Mouse (Mus musculus) MEL (cell line): Measurements from ENCODE around the gene Omd. TPM values are rescaled to one million over a fixed set of nuclear protein-coding genes. Genes with fewer than 3 reads are reported as not detected.
A peak's percentile ranks its signal among the peaks of the same experiment; 100 is the strongest.

ENCODE experiments used
- DNase-seq: peaks from one replicate; pipeline ENCODE4 v3.0.0; 2011; ENCODE audit warnings: low read depth, low spot score
- H3K27ac ChIP-seq: 2 replicates; pipeline ENCODE4 v1.5.1; 2012; ENCODE audit warnings: low read depth, mild to moderate bottlenecking, control low read depth, low read length, moderate library complexity; ENCODE audit not compliant: control insufficient read depth
- H3K27me3 ChIP-seq, 2 experiments: fragments of 150-350 bp in 1 of 2; sonication (generic) in 1 of 2; 2 replicates each; pipeline ENCODE4 v1.6.1; 2012; ENCODE audit warnings: low read length in 2 of 2, mild to moderate bottlenecking in 2 of 2, improper control_type of control experiment in 1 of 2, moderate library complexity in 1 of 2; ENCODE audit not compliant: insufficient read depth in 2 of 2, control insufficient read depth in 1 of 2
- H3K36me3 ChIP-seq, 2 experiments: 2 replicates each; pipeline ENCODE4 v1.6.1; 2012 to 2014; ENCODE audit warnings: low read length in 2 of 2, improper control_type of control experiment in 1 of 2, inconsistent platforms in 1 of 2, mild to moderate bottlenecking in 1 of 2; ENCODE audit not compliant: insufficient read depth in 2 of 2, control insufficient read depth in 1 of 2
- H3K4me1 ChIP-seq, 2 experiments: fragments of 150-350 bp in 1 of 2; sonication (generic) in 1 of 2; 2 replicates each; pipeline ENCODE4 v1.6.1; 2012; ENCODE audit warnings: low read length in 2 of 2, improper control_type of control experiment in 1 of 2, mild to moderate bottlenecking in 1 of 2; ENCODE audit not compliant: insufficient read depth in 2 of 2, control insufficient read depth in 1 of 2
- H3K4me3 ChIP-seq, 2 experiments: fragments of 150-350 bp in 1 of 2; sonication (generic) in 1 of 2; 2 replicates each; pipeline ENCODE4 v1.5.1; 2012; ENCODE audit warnings: low read depth in 2 of 2, low read length in 2 of 2, mild to moderate bottlenecking in 2 of 2, moderate library complexity in 2 of 2, control low read depth in 1 of 2, improper control_type of control experiment in 1 of 2; ENCODE audit not compliant: control insufficient read depth in 1 of 2, insufficient read depth in 1 of 2
- H3K79me2 ChIP-seq: 2 replicates; pipeline ENCODE4 v1.6.1; 2012; ENCODE audit warnings: mild to moderate bottlenecking, low read length, moderate library complexity; ENCODE audit not compliant: control insufficient read depth, poor library complexity, insufficient read depth
- H3K9ac ChIP-seq: 2 replicates; pipeline ENCODE4 v1.6.1; 2012; ENCODE audit warnings: low read depth, mild to moderate bottlenecking, control low read depth, low read length, moderate library complexity; ENCODE audit not compliant: control insufficient read depth, poor library complexity, severe bottlenecking
- H3K9me3 ChIP-seq: fragments of 150-350 bp; sonication (generic); replicated peaks from 2 replicates; pipeline ENCODE4 v1.6.1; 2012; ENCODE audit warnings: mild to moderate bottlenecking, low read length, improper control_type of control experiment, moderate library complexity; ENCODE audit not compliant: insufficient read depth
- BHLHE40 ChIP-seq: IDR thresholded peaks from 2 replicates; pipeline ENCODE4 v1.6.1; 2012; ENCODE audit warnings: low read depth, mild to moderate bottlenecking, inconsistent platforms, low read length, improper control_type of control experiment, borderline replicate concordance
- CTCF ChIP-seq, 3 experiments: IDR thresholded peaks in 2 of 3; conservative IDR thresholded peaks in 1 of 3; 2 replicates each; pipeline ENCODE4 v1.5.1; 2011 to 2012; ENCODE audit warnings: low read length in 3 of 3, low read depth in 2 of 3, mild to moderate bottlenecking in 2 of 3, improper control_type of control experiment in 1 of 3, inconsistent platforms in 1 of 3, mixed read lengths in 1 of 3, moderate library complexity in 1 of 3; ENCODE audit not compliant: control insufficient read depth in 1 of 3, insufficient read depth in 1 of 3, poor library complexity in 1 of 3, severe bottlenecking in 1 of 3
- E2F4 ChIP-seq: IDR thresholded peaks from 2 replicates; pipeline ENCODE4 v1.6.1; 2011; ENCODE audit warnings: low read depth, low read length, improper control_type of control experiment, borderline replicate concordance
- ELF1 ChIP-seq: IDR thresholded peaks from 2 replicates; pipeline ENCODE4 v1.6.1; 2014; ENCODE audit warnings: low read depth, mild to moderate bottlenecking, inconsistent platforms, low read length, improper control_type of control experiment, moderate library complexity
- EP300 ChIP-seq, 2 experiments: IDR thresholded peaks; 2 replicates each; pipeline ENCODE4 v1.6.1; 2011; ENCODE audit warnings: improper control_type of control experiment in 2 of 2, low read length in 2 of 2, low read depth in 1 of 2, mild to moderate bottlenecking in 1 of 2
- GABPA ChIP-seq: IDR thresholded peaks from 2 replicates; pipeline ENCODE4 v1.6.1; 2012; ENCODE audit warnings: low read depth, mild to moderate bottlenecking, inconsistent platforms, low read length, improper control_type of control experiment, moderate library complexity
- JUND ChIP-seq: IDR thresholded peaks from 2 replicates; pipeline ENCODE4 v1.6.1; 2011; ENCODE audit warnings: low read depth, mild to moderate bottlenecking, improper control_type of control experiment, low read length
- KAT2A ChIP-seq: conservative IDR thresholded peaks from 2 replicates; pipeline ENCODE4 v1.6.1; 2012; ENCODE audit warnings: low read depth, low read length, improper control_type of control experiment, inconsistent platforms
- MAFK ChIP-seq: IDR thresholded peaks from 2 replicates; pipeline ENCODE4 v1.6.1; 2011; ENCODE audit warnings: low read depth, mild to moderate bottlenecking, low read length, improper control_type of control experiment, borderline replicate concordance
- MAX ChIP-seq: IDR thresholded peaks from 2 replicates; pipeline ENCODE4 v1.6.1; 2011; ENCODE audit warnings: low read length, improper control_type of control experiment
- MEF2A ChIP-seq: IDR thresholded peaks from 2 replicates; pipeline ENCODE4 v1.6.1; 2014; ENCODE audit warnings: low read depth, mild to moderate bottlenecking, inconsistent platforms, low read length, improper control_type of control experiment; ENCODE audit not compliant: poor library complexity, insufficient replicate concordance, severe bottlenecking; ENCODE audit errors: extremely low read depth
- MXI1 ChIP-seq: IDR thresholded peaks from 2 replicates; pipeline ENCODE4 v1.6.1; 2011; ENCODE audit warnings: mild to moderate bottlenecking, low read depth, low read length, improper control_type of control experiment
- MYC ChIP-seq: IDR thresholded peaks from 2 replicates; pipeline ENCODE4 v1.6.1; 2011; ENCODE audit warnings: low read depth, mild to moderate bottlenecking, low read length, improper control_type of control experiment, moderate library complexity
- NELFE ChIP-seq: IDR thresholded peaks from 2 replicates; pipeline ENCODE4 v1.6.1; 2011; ENCODE audit warnings: low read depth, low read length, improper control_type of control experiment
- NRF1 ChIP-seq: IDR thresholded peaks from 2 replicates; pipeline ENCODE4 v1.6.1; 2014; ENCODE audit warnings: low read depth, mild to moderate bottlenecking, inconsistent platforms, low read length, improper control_type of control experiment, moderate library complexity; ENCODE audit not compliant: poor library complexity, insufficient read depth, severe bottlenecking
- POLR2AphosphoS2 ChIP-seq: IDR thresholded peaks from 2 replicates; pipeline ENCODE4 v1.6.1; 2011; ENCODE audit warnings: low read length, improper control_type of control experiment
- SIN3A ChIP-seq: IDR thresholded peaks from 2 replicates; pipeline ENCODE4 v1.6.1; 2012; ENCODE audit warnings: low read length, improper control_type of control experiment, inconsistent platforms
- TBP ChIP-seq: IDR thresholded peaks from 2 replicates; pipeline ENCODE4 v1.8.0; 2011; ENCODE audit warnings: low read depth, low read length, improper control_type of control experiment
- TCF12 ChIP-seq: IDR thresholded peaks from 2 replicates; pipeline ENCODE4 v1.6.1; 2014; ENCODE audit warnings: low read depth, mild to moderate bottlenecking, inconsistent platforms, low read length, improper control_type of control experiment, moderate library complexity
- USF1 ChIP-seq: IDR thresholded peaks from 2 replicates; pipeline ENCODE4 v1.6.1; 2014; ENCODE audit warnings: low read depth, mild to moderate bottlenecking, inconsistent platforms, low read length, improper control_type of control experiment, moderate library complexity
- USF2 ChIP-seq, 2 experiments: IDR thresholded peaks; 2 replicates each; pipeline ENCODE4 v1.6.1; 2011 to 2012; ENCODE audit warnings: improper control_type of control experiment in 2 of 2, low read length in 2 of 2, borderline replicate concordance in 1 of 2, inconsistent platforms in 1 of 2, low read depth in 1 of 2, mild to moderate bottlenecking in 1 of 2; ENCODE audit not compliant: insufficient read depth in 1 of 2
- ZC3H11A ChIP-seq: IDR thresholded peaks from 2 replicates; pipeline ENCODE4 v1.6.1; 2012; ENCODE audit warnings: low read depth, mild to moderate bottlenecking, inconsistent platforms, low read length, improper control_type of control experiment
- ZMIZ1 ChIP-seq: IDR thresholded peaks from 2 replicates; pipeline ENCODE4 v1.6.1; 2012; ENCODE audit warnings: low read depth, mild to moderate bottlenecking, inconsistent platforms, low read length, improper control_type of control experiment, moderate library complexity
- ZNF384 ChIP-seq: IDR thresholded peaks from 2 replicates; pipeline ENCODE4 v1.6.1; 2012; ENCODE audit warnings: low read depth, mild to moderate bottlenecking, inconsistent platforms, low read length, improper control_type of control experiment
- polyA plus RNA-seq, 2 experiments: library from polyadenylated mRNA; stranded (reverse) in 1 of 2; unstranded in 1 of 2; fragments of >175 nt in 1 of 2; fragments of >200 nt in 1 of 2; gene quantifications; 2 replicates each; pipeline versions ENCODE4 v1.2.1 to v1.2.4; 2012; ENCODE audit warnings: low replicate concordance in 2 of 2, low read depth in 1 of 2; ENCODE audit not compliant: insufficient read length in 2 of 2, insufficient read depth in 1 of 2, missing spikeins in 1 of 2
- total RNA-seq: library from RNA; depleted of rRNA; stranded (reverse); fragments of 300-350 nt; gene quantifications from 2 replicates; pipeline ENCODE4 v1.2.3, GENCODE M21; 2012

The Omd gene
- total and polyA plus RNA-seq, 3 experiments = 0.04 to 4.1 TPM; not detected in 1

DNA sequence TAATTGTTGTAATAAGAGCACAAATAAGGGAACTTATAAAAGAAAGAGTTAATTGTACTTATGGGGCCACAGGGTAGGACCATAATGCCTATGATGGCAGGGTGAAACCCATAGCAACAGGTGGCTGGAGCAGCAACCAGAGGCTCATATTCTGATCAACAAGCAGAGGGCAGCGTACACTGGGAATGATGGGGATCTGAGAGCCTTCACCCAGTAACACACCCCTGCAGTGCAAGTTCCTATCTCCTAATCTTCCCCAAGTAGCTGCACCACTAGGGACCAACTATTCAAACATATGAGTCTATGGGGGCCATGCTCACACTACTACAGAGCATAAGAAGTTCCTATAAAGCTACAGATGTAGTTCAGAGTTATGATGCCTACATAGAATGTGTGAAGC, 17.9 kb upstream of the Omd start:
- no peak overlapping the region for H3K4me3 ChIP-seq
- TF ChIP-seq TBP = no peak
- no peak for TF ChIP-seq USF1
- no peak for TF ChIP-seq MEF2A
- TF ChIP-seq GABPA = no peak
- no peak for TF ChIP-seq MYC
- no peak for TF ChIP-seq POLR2AphosphoS2
- TF ChIP-seq NELFE = no peak
- no peak for TF ChIP-seq USF2 (IDR thresholded peaks at IDR 0.05; ENCODE audit: borderline replicate concordance in 1 of 2, insufficient read depth in 1 of 2, low read depth in 1 of 2, low read length in 2 of 2)
- TF ChIP-seq SIN3A = no peak
- no peak for TF ChIP-seq CTCF (IDR thresholded peaks at IDR 0.05 in 2 of 3, conservative IDR thresholded peaks at IDR 0.05 in 1 of 3; ENCODE audit: control insufficient read depth in 1 of 3, insufficient read depth in 1 of 3, low read depth in 2 of 3, low read length in 3 of 3, poor library complexity in 1 of 3, severe bottlenecking in 1 of 3)
- TF ChIP-seq ELF1 = no peak
- no peak for TF ChIP-seq MAFK
- TF ChIP-seq MAX = no peak
- no peak for TF ChIP-seq E2F4
- TF ChIP-seq, all 39 proteins: peak for 0
- Histone ChIP-seq H3K79me2 (no peaks in the 10 kb centered on the region), H3K27me3 (no peaks in the 10 kb centered on the region), H3K4me1 (peaks cover 6 to 8% of the 10 kb centered on the region in 2 experiments), H3K36me3 (peaks cover 0 to 10% of the 10 kb centered on the region in 2 experiments; a peak in 2 of 4 replicates), H3K27ac (no peak overlapping the region), H3K9me3 (no peaks in the 10 kb centered on the region), H3K9ac (no peak overlapping the region)
- DNase-seq = peak; percentile 12

DNA sequence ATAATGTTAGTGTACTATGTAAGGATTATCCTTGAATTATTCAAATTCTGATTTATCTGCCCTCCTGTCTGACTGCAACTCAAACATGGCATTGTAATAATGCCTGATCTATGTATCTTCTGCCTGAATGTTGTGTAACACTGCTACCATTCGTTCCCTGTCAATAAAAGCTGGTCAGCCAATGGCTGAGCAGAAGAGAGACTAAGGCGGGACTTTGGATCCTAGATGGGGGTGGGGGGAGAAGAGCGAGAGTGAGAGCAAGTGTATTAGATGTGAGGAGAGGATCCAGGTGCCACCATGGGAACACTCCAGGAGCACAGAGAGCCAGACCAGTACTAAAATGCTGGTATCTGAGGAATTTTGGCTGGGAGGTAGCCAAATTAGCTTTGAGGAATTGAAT, 11.9 kb upstream of the Omd start:
- Histone ChIP-seq H3K27ac (no peak overlapping the region), H3K9me3 (no peaks in the 10 kb centered on the region), H3K27me3 (no peaks in the 10 kb centered on the region), H3K36me3 (peaks cover 0 to 22% of the 10 kb centered on the region in 2 experiments; a peak in 2 of 4 replicates), H3K79me2 (no peaks in the 10 kb centered on the region), H3K4me3 (no peak overlapping the region), H3K9ac (no peak overlapping the region), H3K4me1 (peaks cover 10 to 20% of the 10 kb centered on the region in 2 experiments)
- TF ChIP-seq TCF12 (no peak), EP300 (IDR thresholded peaks at IDR 0.05; ENCODE audit: low read depth in 1 of 2, low read length in 2 of 2) (no peak), JUND (no peak), KAT2A (no peak), MXI1 (no peak), ZMIZ1 (no peak), NRF1 (no peak), ZC3H11A (no peak), ZNF384 (no peak), USF2 (IDR thresholded peaks at IDR 0.05; ENCODE audit: borderline replicate concordance in 1 of 2, insufficient read depth in 1 of 2, low read depth in 1 of 2, low read length in 2 of 2) (no peak), POLR2AphosphoS2 (no peak), BHLHE40 (no peak), MAFK (no peak), E2F4 (no peak)
- no peak for DNase-seq
